Mouse (Mus musculus) heart, adult 18-20 months (tissue): Measurements from ENCODE around the gene Rsg1. TPM values are rescaled to one million over a fixed set of nuclear protein-coding genes. Genes with fewer than 3 reads are reported as not detected.

ENCODE experiments used
- DNase-seq, 2 experiments: peaks; one replicate each; pipeline ENCODE4 v3.0.0; 2021 to 2022; ENCODE audit warnings: mixed read lengths in 1 of 2
- total RNA-seq, 2 experiments: library from RNA; stranded (reverse); gene quantifications; 2 replicates each; pipeline ENCODE4 v1.2.3; 2021

Gene Rsg1
- total RNA-seq, 2 experiments from 2014 or later, result 0.52 to 1.2 TPM

DNA sequence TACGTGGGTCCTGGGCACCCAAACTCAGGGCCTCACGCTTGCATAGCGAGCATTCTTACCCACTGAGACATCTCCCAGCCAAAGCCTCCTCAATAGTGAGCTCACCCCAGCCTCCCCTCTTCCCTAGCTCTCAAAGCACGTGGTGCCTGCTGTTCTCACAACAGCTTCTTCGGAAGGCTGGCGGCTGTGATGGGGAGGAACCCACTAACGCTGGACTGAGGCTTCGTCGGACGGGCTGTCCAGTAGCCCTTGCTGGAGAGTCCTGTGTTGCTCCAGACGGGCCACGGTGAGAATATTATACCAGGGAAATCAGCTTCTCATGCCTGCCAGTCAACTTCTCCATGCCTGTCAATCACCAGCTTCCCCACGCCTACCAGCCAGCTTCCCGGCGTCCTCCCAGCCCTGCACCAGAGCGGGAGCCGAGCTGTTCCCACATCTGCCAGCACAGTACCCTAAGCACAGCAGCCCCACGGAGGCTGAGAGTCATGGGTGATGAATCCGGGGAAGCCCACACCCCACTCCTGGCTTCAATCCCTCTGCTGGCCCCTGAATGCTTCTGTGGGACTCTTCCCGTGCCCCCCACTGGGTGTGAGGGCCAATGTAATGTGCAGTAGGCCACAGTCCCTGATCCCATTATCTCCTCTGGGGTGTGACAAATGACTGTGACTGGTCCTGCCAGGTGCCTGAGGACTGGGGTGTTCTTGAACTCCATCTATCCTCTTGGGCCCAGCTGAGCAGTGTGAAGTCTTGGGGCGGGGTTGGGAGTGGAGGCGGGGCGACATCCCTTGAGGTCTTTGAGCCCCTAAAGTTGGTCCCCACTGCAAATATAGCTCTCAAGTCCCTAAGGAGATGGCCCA lies 61.0 kb downstream of the Rsg1 start:
- DNase-seq, result peak in 1 of 2 experiments; percentile 23

Other genes with a start within 250 kb of the Rsg1 start
- 10 to 100 TPM; 14.3 to 17.3 TPM for gene Atp13a2, start 227.1 kb upstream of the Rsg1 start, total RNA-seq
- gene Mfap2, start 203.5 kb upstream of the Rsg1 start, total RNA-seq, result 1 to 10 TPM; 1.6 to 2.5 TPM
- 1 to 10 TPM; 4.1 to 4.3 TPM for gene Crocc, start 153.4 kb upstream of the Rsg1 start, total RNA-seq
- 10 to 100 TPM; 13.4 to 14.5 TPM for gene Necap2, start 135.6 kb upstream of the Rsg1 start, total RNA-seq
- gene Spata21, start 125.6 kb upstream of the Rsg1 start, total RNA-seq, result not detected
- gene Szrd1, start 74.2 kb upstream of the Rsg1 start, total RNA-seq, result 10 to 100 TPM; 87.6 to 95.7 TPM
- gene Fbxo42, start 66.0 kb upstream of the Rsg1 start, total RNA-seq, result 10 to 100 TPM; 10.4 to 10.8 TPM
- gene Arhgef19, start 25.5 kb downstream of the Rsg1 start, total RNA-seq, result 10 to 100 TPM; 28.3 to 31.3 TPM
- 1 to 10 TPM; 6.2 to 6.6 TPM for gene Epha2, start 87.3 kb downstream of the Rsg1 start, total RNA-seq
- 1 to 10 TPM; 3.1 to 3.7 TPM for gene Fam131c, start 154.3 kb downstream of the Rsg1 start, total RNA-seq
- gene Clcnka, start 184.8 kb downstream of the Rsg1 start, total RNA-seq, result not detected
- gene Clcnkb, start 202.1 kb downstream of the Rsg1 start, total RNA-seq, result under 1 TPM; 0.36 to 0.57 TPM
- 1,000 to 10,000 TPM; 1,275 to 1,343 TPM for gene Hspb7, start 206.8 kb downstream of the Rsg1 start, total RNA-seq
- 1 to 10 TPM; 1.2 TPM for gene Srarp, start 222.1 kb downstream of the Rsg1 start, total RNA-seq
- 10 to 100 TPM; 25.5 to 26.5 TPM for gene Zbtb17, start 230.7 kb downstream of the Rsg1 start, total RNA-seq